Mouse (Mus musculus) T-helper 17 cell (primary cell): ENCODE measurements around the gene Ccdc146.
"Not testable (repeated sequence)": the region's sequence is repeated elsewhere in the genome, so short reads cannot be mapped to it uniquely, and the experiment has no call there.

Experiments used
- in situ Hi-C, 2 experiments: fragments of 300-600 bp; cut with MboI, MseI; formaldehyde crosslinking; loops; 1 replicate in 1 of 2; 2 replicates in 1 of 2; pipeline ENCODE4 v1.15.1; 2025; ENCODE audit warnings: high pct_unique_total_duplicates in 2 of 2

Gene Ccdc146

DNA sequence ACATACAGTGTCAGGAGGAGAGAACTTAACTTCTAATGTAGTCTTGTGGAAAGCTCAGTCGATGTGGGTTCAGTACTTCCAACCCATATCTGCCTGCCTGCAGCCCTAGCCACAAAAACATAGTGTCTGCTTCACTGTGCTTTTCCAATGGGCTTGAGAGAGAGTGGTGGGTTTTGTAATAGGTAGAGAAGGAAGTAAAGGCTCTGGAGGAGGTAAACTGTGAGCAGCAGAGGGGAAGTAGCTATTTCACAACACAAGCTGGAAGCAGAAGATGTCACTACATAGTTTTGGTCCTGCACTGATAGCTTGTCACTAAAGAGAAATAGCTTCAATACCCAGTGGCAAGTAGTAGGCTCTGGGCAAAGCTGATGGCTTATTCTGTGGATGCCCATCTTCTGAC is 92.4 kb downstream of the Ccdc146 start:
- in situ Hi-C loops = loop anchor here (5.0 kb wide), 3 partner anchors 35 to 90 kb away; partner anchors contain the start of genes Ccdc146 (in 1 of the 2) and Fam185a (in 1 of the 2)

DNA sequence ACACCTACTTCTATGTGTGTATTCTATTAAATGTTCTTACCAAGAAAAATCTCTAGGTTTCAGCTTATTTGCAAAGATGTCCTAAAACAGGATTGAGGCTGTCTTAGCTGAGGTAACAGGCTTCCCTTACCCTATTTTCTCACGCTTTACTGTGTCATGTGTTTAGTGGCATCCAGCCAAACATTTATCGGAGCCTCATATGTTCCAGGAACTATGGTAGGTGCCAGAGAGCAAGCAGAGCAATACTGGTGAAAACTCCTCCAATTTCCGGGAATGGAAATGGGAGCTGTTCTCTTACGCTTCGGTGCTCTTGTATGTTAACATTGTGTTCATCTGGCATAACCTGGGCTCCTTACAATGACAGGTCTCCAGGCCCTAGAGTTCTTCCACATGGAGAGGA is 92.8 kb downstream of the Ccdc146 start:
- in situ Hi-C loops = loop anchor here (5.0 kb wide), 3 partner anchors 36 to 91 kb away; partner anchors contain the start of genes Ccdc146 (in 1 of the 2) and Fam185a (in 1 of the 2)

DNA sequence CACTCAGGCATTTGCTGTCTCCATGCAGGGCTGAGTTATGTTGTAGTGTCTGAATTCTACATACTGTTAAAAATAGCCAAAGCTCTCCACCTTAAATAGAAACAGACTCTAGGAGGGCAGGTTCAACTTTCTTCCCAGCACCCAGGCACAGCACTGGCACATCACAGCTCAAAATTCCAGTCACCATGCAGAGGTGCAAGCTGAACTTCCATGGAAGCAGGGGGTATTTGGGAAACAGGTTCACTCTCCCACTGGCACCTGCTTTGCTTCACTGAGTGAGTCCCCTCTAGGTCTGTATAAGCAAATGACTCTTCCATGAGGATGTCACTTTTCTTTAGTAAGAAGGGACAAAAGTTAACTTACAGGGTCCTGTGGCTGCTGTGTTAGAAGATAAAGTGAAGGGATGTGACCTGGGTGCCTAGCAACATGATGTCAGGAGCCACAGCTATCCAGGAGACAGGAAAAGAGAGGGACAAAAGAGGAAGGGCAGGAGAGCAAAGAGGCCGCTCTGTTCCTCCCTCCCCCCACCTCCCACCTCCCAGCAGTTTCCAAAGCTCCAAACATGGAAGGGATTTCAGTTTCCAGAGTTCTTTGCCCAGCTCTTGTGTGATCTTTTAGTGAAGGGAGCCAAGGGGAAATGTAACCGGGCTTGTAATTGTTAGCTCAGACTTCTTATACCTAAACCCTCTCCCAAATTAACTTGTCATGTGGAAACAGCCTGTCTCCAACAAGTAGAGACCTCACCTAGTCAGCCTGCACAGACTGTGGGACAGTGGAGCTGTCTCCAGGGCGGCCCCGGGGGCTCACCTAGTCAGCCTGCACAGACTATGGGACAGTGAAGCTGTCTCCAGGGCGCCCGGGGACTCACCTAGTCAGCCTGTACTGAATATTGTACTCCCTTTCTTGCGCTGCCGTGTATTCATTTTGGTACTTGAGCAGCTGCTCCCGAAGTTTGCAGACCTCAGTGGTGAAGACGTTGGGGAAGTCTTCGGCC is 94.5 kb downstream of the Ccdc146 start:
- in situ Hi-C loops = loop anchor here (5.0 kb wide), 3 partner anchors 37 to 92 kb away; partner anchors contain the start of genes Ccdc146 (in 1 of the 2) and Fam185a (in 1 of the 2)

DNA sequence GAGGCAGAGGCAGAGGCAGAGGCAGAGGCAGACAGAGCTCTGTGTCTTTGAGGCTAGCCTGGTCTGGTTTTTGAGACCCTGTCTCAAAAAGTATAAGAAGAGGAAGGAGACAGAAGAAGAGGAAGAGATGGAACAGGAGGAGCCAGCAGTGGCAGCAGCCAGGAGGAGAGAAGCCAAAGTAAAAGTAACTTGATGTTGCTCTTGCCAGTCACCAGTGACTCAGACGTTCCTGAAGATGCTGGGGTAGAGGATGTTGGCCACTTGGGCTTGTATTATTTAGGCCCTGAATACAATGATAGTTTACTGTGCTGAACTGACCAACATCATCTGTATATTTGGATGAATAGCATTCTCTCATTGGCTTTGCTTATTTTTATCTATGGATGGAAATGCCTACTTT is 95.9 kb downstream of the Ccdc146 start:
- in situ Hi-C loops = no loop called here

DNA sequence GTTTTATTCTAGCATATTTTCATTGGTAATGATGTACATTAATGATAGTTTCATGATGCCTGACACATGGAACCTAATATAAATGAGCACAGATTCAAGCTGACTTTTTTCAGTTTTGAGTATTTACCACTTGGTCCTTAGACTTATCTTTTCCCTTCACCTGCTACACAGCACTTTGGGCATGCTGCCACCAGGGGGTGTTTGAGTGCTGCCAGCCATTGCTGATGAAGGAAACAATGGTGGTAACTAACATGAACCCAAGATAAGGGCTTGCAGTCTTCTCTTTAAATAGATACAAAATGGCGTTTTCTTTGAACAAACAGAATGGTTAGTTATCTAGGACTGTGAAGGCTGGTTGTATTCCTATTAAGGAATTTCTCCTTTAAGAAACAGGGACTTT is 98.0 kb downstream of the Ccdc146 start:
- in situ Hi-C loops = no loop called here

DNA sequence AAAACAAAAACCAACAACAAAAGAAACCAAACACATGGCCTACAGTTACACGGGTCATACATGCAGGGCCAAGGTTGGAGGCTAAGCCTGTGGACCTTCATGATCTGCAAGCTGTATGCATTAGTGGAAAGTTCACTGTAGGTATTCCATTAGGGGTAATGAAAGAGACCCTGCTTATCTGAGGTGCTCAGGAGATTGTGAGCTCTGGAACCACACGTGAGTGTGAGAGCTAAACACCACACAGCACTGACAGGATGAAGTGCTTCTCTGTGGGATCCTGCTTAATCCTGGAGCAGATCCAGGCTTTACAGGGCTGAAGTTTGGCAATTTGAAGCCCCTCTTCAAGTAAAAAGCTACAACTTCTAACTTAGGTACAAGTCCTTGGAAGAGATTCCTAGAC is 104.3 kb downstream of the Ccdc146 start:
- in situ Hi-C loops = no loop called here

DNA sequence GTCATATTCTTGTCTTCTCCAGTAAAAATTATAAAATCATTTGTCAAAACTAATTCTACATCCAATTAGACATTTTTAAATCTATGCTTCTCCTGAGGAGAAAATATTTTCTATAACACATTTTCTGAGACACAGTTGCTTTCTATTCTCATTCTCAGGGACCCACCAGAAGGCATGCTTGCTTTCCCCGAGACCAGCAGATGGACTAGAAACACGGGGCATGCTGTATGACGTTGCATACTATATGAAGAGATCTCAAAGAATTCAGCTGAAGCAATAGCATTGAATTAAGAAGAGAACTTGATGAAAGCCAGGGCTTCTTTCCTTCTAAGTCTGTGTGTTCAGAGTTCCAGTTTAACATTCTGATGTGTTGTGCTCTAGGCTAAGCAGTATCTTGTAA is 109.8 kb downstream of the Ccdc146 start:
- in situ Hi-C loops = loop anchor here in 1 of 2 experiments (10.0 kb wide), 1 partner anchor 1790 kb away; no protein-coding TSS in a partner anchor

DNA sequence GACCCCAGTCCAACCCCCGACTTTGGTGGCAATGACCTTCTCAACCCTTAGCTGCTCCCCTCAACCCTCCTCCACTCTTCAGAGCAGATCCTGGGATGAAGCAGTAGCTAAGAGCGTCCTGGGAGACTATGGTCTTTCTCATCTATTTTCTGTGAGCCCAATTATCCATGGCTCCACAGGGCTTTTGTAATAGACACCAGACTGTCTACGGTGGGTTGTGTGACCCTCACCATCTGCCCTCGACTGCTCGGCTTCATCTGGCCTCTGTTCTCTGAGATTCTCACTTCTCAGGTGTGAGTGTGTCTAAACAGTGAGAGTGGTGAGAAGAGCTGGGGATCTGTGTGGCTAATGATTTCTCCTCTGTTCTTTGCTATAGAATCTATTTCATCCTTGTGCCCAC is 117.3 kb downstream of the Ccdc146 start:
- in situ Hi-C loops = no loop called here

DNA sequence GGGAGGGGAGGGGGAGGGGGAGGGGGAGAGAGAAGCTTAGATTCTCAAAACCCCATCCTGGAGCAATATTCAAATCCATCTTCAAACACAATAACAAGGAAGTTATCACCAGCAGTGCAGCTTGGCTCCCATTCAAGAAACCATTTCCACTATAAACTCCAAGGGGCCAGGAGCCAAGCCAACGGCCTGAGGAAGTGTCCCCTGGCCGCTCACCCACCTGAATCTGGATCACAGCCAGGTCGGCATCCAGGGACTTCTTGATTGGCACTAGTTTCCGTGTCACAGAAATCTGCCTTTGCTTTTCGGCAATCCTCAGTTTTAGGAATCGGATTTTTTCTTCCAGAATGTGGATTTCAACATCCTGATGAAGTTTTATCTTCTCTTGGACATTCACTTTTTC is 123.5 kb downstream of the Ccdc146 start:
- in situ Hi-C loops = no loop called here

DNA sequence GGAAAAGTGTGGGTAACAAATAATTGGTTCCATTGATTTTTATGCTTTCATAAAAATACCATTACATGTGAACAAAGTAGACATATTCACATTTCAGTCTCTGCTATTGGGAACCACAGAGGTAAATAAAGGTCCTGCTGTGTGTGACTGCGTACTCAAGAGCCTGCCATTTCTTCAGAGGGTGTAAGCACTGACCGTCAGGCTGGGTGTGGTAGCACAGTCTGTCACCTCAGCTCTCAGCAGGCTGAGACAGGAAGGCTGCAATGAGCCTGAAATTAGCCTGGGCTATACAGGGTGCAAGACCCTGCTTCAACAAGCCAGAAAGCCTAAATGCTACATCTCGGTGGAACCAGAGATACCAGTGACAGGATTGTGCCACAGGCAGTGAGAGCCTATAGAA is 124.4 kb downstream of the Ccdc146 start:
- in situ Hi-C loops = no loop called here

DNA sequence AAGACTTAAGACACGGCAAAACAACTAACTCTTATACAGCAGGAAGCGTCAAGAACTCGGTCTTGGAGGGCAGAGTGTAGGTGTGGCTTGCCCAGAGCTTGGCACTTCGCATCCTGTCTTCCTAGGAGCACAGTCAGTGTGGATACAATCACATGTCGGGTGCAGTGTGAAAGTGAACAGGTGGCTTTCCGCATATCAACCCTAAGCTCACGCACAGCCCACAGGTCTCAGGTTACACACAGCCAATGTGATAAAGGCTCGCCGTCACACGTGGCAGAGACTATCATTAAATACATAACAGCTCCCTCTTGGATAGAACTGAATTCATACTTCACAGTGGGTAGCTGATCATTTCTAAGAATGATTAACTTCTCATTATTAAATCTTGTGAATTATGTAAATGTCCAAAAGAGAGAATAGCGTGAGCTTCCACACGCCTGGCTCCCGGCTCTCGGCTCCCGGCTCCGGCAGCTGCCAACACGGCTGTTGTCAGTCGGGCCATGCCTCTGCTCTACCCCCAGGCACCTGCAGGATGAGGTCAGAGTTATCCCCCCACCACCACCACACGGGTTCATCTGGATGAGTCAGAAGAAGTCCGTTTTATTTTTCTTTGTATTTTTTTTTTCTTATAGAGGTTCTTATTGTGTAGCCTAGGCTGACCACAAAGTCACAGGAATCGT is 125.3 kb downstream of the Ccdc146 start:
- in situ Hi-C loops = no loop called here

DNA sequence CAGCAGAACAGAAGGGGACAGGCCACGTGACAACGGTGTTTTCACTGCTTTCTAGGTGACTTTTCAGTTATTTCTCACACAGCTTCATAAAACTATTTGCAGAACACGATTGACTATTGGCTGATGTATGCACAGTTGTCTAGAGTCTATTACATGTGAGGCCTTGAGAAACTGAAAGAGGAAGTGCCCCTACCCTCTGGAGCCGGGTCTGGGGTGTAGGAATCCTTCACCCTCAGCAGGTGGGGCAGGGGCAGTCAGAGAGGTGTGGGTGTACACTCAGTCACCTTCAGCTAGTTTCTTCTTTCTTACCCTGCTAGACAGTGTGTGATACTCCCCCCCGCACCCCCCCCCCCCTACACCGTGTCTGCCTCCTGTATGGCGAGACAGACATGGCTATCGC is 128.8 kb downstream of the Ccdc146 start:
- in situ Hi-C loops = no loop called here

DNA sequence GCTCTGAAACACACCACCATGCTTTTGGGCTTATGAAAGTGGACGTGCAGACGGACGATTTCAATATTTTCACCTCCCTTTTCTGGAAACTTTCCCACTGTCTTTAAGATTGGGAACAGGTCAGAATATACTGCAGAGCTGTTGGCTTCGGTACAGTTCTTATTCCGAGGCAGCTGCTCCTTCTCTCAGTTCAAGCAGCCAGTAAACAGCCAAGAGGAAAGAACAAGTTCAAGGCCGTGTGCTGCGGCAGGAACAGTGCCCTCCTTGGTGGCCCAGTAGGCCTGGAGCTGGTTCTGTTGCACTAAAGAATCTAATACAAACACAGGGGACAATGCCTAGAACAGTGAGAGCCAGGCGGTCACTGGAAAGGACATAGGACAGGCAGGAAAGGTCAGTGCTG is 133.9 kb downstream of the Ccdc146 start:
- in situ Hi-C loops = no loop called here

DNA sequence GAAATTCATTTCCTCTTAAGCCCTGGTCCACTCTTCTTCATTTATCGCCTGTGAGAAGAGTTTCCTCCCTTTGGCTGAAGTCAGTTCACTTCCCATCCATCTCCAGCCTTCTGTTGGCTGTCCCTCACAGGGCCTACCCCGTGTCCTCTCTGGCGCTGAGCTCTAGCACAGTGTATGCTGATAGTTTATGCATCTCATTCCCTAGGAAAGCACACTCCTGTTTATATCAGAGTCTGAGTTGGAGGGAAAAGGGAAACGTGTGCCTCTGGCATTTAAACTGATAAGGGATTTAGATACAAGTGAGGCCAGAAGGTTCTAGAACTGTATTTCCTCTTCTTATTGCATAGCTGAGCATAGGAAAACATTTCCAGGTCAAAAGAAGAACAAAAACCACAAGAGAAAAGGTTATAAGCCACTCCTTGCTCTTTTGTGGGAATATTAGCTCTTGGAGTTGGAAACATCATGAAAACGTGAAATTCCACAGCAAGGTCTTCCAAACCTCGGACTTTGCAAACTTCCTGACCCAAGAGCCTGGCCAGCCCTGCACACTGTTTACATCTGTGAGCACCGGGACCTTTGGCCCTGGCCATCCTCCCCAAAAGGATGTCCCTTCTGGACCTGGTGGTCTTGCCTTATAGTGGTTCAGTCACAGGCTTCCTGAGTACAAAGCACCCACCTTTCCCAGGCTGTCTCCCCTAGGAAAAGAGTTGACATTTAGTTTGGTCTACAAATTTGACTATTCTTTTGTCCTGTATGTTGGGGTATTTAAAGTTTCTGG is 135.6 kb downstream of the Ccdc146 start:
- in situ Hi-C loops = loop anchor here in 1 of 2 experiments (10.0 kb wide), 1 partner anchor 976 kb away; no protein-coding TSS in a partner anchor

DNA sequence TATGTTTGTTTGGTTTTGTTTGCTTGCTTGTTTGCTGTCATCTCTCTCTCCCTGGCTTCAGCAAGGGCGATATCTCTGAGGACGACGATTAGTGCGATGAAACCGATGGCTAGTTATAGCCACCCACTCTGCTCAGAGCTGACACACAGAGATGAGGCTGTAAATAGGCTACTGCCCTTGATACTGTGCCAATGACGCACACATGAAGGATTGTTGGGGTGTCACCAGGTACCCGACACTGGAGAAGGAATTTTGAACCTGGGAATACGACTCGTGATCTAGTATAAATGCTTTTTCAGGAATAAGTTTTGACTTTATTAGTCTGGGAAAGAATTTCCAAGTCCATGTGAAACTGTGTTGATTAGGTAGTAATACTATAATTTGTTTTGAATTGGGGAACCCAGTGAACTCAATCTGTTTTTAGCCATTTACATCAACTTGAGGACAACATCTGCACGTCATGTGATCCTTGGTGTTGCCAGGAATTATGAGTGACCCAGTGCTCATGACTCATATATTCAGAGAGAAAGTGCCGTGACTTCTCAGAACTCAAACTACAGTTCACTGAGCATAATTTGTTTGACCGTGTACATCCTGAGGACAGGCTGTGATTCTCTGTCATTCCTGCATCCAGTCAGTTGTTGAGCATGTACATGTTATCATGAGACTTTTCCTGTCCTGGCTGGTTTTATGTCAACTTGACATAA is 141.0 kb downstream of the Ccdc146 start:
- in situ Hi-C loops = loop anchor here in 1 of 2 experiments (10.0 kb wide), 1 partner anchor 981 kb away; no protein-coding TSS in a partner anchor

DNA sequence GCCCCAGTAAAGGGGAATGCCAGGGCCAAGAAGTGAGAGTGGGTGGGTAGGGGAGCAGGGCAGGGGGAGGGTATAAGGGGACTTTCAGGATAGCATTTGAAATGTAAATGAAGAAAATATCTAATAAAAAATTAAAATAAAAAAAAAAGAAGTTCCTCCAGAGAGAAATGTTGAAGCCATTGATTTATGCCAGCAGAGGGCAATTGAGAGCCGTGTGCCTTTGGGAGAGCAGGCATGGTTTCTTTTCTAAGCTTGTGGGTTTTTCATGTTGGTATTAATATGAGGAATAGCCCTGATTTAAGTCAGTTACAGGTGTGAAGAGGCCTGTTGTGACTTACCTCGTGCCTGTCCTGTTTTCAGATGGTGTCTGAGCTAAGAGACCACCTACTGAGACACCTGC is 146.8 kb downstream of the Ccdc146 start:
- in situ Hi-C loops = not testable (repeated sequence)

DNA sequence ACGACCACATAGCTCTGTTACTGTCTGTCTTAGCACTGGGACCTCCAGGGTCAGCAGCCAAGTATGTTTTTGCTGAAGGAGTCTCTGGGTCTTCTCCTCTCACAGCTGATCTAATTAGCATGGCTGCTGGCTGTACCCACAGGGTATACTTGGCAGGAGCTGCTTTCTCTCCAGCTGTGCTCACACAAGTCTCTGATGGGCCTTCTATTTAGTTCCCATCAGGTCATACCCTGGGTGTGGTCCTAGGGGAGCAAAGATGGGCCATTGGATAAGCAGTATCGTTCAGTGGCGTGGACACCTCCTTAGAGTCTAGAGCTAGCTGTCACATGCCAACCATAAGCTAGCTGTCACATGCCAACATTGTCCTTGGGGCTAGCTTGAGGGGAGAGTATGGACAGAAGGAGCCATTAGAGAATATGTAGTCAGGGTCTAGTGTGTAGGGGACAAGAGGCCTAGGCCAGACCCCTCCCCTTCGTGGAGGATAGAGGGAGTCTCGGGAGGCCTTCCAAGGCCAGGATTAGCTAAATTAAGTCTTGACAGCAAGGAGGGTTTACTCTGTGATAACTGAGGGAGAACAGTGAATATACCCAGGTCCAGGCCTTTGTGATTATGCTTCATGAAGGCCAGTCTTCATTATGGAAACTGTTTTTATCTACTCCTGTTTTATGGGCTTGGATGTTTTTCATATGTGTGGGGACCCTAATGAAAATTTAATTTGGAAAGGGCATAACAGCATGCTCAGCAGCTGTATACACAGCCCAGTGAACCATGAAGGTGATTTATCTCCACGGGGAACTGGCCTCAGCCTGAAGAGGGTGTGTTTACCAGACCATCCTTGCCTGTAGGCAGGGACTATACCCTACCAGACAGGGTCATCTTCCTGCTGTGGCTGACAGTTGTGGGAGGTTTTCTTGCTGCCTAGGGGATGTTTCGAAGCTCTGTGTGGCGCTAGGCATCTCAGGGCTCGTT is 152.8 kb downstream of the Ccdc146 start:
- in situ Hi-C loops = no loop called here

DNA sequence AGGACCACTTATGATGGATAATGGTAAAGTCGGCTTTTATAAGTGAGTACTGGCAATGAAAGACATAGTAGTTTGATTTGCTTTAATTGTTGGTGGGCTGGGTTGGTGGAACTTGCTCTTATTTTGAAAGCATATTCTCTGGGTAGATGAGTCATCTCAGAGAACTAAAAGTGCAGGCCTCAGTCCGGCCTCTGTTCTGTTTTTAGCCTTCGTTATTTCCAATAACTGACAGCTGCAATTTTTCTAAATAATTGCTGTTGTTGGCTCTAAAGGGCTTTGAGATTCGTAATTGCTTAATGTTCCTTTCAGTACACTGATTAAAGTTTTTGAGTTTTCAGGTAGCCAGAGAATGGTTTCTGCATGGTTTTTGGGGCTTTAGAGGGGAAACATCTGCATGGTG is 153.7 kb downstream of the Ccdc146 start:
- in situ Hi-C loops = no loop called here

DNA sequence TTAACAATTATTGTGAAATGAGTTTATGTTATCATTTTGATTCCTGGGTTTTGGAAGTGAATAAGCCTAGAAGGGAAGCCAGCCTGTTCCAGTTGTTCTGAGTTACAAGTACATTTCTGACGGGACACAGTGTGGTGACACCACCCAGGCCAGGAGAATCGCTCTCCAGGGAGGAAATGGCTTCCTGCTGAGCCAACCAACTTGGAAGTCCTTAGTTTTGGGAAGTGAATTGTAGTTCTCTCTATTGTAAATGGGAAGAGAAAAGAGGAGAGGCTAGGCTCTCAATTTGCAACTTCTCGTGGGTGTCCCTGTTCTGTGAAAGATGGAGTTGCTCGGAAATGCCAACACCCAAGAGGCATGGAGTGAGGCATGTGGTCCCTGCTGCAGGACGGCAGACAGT is 155.0 kb downstream of the Ccdc146 start:
- in situ Hi-C loops = loop anchor here in 1 of 2 experiments (5.0 kb wide), 1 partner anchor 318 kb away; no protein-coding TSS in a partner anchor
